Mouse (Mus musculus) cerebral cortex, adult 2 months (tissue): ENCODE data around the gene Dtnbp1.

Experiments used
- WGBS: fragments of 180-500 bp; shearing (Covaris S2); methylation state at CpG from one replicate; pipeline ENCODE4 v1.1.7; 2018; 5-methylcytosine and 5-hydroxymethylcytosine counted together

Dtnbp1 gene

GRCm38 (mm10) chr13:45001911-45002615, at the start of gene Dtnbp1:
Gene Dtnbp1 (minus strand): TSS chr13:45002147.
- WGBS: under 1% methylated on average over 67 of the region's 68 CpGs

- WGBS: 26% methylated on average over 7 of the region's 7 CpGs
Observed at GRCm38 (mm10) chr13:45049261-45050020, 47.5 kb upstream of the Dtnbp1 start.

GRCm38 (mm10) chr13:45043466-45043865, 41.5 kb upstream of the Dtnbp1 start:
- WGBS: 88% methylated on average over 3 of the region's 3 CpGs

- 68% methylated on average over 7 of the region's 7 CpGs for WGBS
Observed at GRCm38 (mm10) chr13:45040741-45041140, 38.8 kb upstream of the Dtnbp1 start.

GRCm38 (mm10) chr13:45040195-45040594, 38.2 kb upstream of the Dtnbp1 start:
- whole genome bisulfite sequencing: 84% methylated on average over 4 of the region's 4 CpGs

GRCm38 (mm10) chr13:45036417-45036816, 34.5 kb upstream of the Dtnbp1 start:
- 83% methylated on average over 4 of the region's 4 CpGs for WGBS

GRCm38 (mm10) chr13:45034759-45035158, 32.8 kb upstream of the Dtnbp1 start:
- 83% methylated on average over 7 of the region's 7 CpGs for WGBS

- 89% methylated on average over 10 of the region's 10 CpGs for WGBS
Observed at GRCm38 (mm10) chr13:45033360-45033759, 31.4 kb upstream of the Dtnbp1 start.

- 94% methylated on average over 4 of the region's 4 CpGs for WGBS
Observed at GRCm38 (mm10) chr13:45032484-45032883, 30.5 kb upstream of the Dtnbp1 start.

GRCm38 (mm10) chr13:45031748-45032147, 29.8 kb upstream of the Dtnbp1 start:
- WGBS: 82% methylated on average over 7 of the region's 7 CpGs

- WGBS: 36% methylated on average over 10 of the region's 10 CpGs
Observed at GRCm38 (mm10) chr13:45031314-45031713, 29.4 kb upstream of the Dtnbp1 start.

GRCm38 (mm10) chr13:45030830-45031229, 28.9 kb upstream of the Dtnbp1 start:
- WGBS: 5% methylated on average over 12 of the region's 12 CpGs

GRCm38 (mm10) chr13:45029791-45030190, 27.8 kb upstream of the Dtnbp1 start:
- 72% methylated on average over 1 of the region's 1 CpGs for WGBS

- WGBS: 72% methylated on average over 3 of the region's 3 CpGs
Observed at GRCm38 (mm10) chr13:45026291-45026690, 24.3 kb upstream of the Dtnbp1 start.

- 67% methylated on average over 10 of the region's 10 CpGs for WGBS
Observed at GRCm38 (mm10) chr13:45024821-45025220, 22.9 kb upstream of the Dtnbp1 start.

- 52% methylated on average over 20 of the region's 20 CpGs for WGBS
Observed at GRCm38 (mm10) chr13:45023356-45024150, 21.6 kb upstream of the Dtnbp1 start.

GRCm38 (mm10) chr13:45008150-45008549, 6.2 kb upstream of the Dtnbp1 start:
- 87% methylated on average over 7 of the region's 7 CpGs for WGBS

GRCm38 (mm10) chr13:45007726-45008125, 5.8 kb upstream of the Dtnbp1 start:
- WGBS: 94% methylated on average over 6 of the region's 6 CpGs

- WGBS: 87% methylated on average over 5 of the region's 5 CpGs
Observed at GRCm38 (mm10) chr13:45006483-45006882, 4.5 kb upstream of the Dtnbp1 start.

- WGBS: 84% methylated on average over 7 of the region's 7 CpGs
Observed at GRCm38 (mm10) chr13:45005861-45006260, 3.9 kb upstream of the Dtnbp1 start.

- 84% methylated on average over 5 of the region's 5 CpGs for WGBS
Observed at GRCm38 (mm10) chr13:45004987-45005592, 3.1 kb upstream of the Dtnbp1 start.

- WGBS: 60% methylated on average over 5 of the region's 5 CpGs
Observed at GRCm38 (mm10) chr13:45003026-45003425, 1.1 kb upstream of the Dtnbp1 start.
